Mouse (Mus musculus): Measurements from ENCODE around the gene Slc2a2. TPM values are rescaled to one million over a fixed set of nuclear protein-coding genes. Genes with fewer than 3 reads are reported as not detected.

Gene Slc2a2
- total RNA-seq, 2 experiments from 2014 or later = not detected

Other genes with a start within 250 kb of the Slc2a2 start
- under 1 TPM; 0.64 to 0.72 TPM for gene Eif5a2, start 83.4 kb downstream of the Slc2a2 start, total RNA-seq (2021)
- 100 to 1,000 TPM; 130 to 152 TPM for gene Rpl22l1, start 107.5 kb downstream of the Slc2a2 start, total RNA-seq (2021)
- gene Gm1527, start 194.7 kb downstream of the Slc2a2 start, total RNA-seq (2021) = not detected

All from gastrocnemius, postnatal 36 days (tissue).